8 mouse cellular contexts compared by ENCODE assay signal in the genomic region with DNA sequence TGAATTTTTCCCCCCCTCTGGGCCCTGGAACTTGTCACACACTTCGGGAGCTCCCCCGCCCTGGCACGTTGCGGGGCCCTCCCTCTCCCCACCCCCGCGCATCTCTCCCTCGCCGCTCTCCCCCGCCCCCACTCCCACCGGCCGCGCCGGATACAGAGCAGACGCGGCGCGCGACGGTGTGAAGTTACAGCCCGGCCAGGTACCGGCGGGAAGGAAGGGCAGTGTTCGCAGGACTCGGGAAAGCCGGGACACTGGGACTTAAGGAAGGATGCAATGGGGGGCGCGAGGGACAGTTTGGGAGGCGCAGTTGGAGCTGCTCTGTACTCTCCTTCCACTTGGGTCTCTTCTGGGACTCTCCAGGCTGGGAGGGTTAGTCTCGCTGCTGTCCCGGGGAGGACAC. TPM values are rescaled to one million over a fixed set of nuclear protein-coding genes. Genes with fewer than 3 reads are reported as not detected.
DNase-seq lines count a peak whose midpoint lies in the region; ATAC-seq and TF ChIP-seq lines count a peak whose summit lies in the region.

No protein-coding gene starts in this region.

- peaks cover 42% of the 10 kb centered on the region for H3K4me1 ChIP-seq in kidney, embryonic 16.5 days (ENCODE audit: insufficient read depth, low read length)
- H3K4me1 ChIP-seq in forebrain, embryonic 15.5 days, result peaks cover 25% of the 10 kb centered on the region
- H3K4me1 ChIP-seq in limb, embryonic 10.5 days, result peaks cover 53% of the 10 kb centered on the region
- no peaks in the 10 kb centered on the region for H3K4me1 ChIP-seq in midbrain, postnatal 0 days (ENCODE audit: insufficient read depth, low read length)

- no peak overlapping the region for H3K27ac ChIP-seq in kidney, embryonic 16.5 days (ENCODE audit: low read length)
- peak overlapping the region; percentile 98 for H3K27ac ChIP-seq in forebrain, embryonic 15.5 days (replicated peaks)
- peak overlapping the region; percentile 98 for H3K27ac ChIP-seq in limb, embryonic 10.5 days
- peak overlapping the region; percentile 93 for H3K27ac ChIP-seq in midbrain, postnatal 0 days (ENCODE audit: low read depth, low read length)

- H3K9ac ChIP-seq in kidney, embryonic 16.5 days (replicated peaks; ENCODE audit: low read length), result peak overlapping the region; percentile 37; the same call in 1 of the 2 replicates
- H3K9ac ChIP-seq in forebrain, embryonic 15.5 days (replicated peaks), result peak overlapping the region; percentile 97
- H3K9ac ChIP-seq in midbrain, postnatal 0 days (replicated peaks; ENCODE audit: low read length, poor library complexity, severe bottlenecking), result peak overlapping the region; percentile 84

- H3K36me3 ChIP-seq in kidney, embryonic 16.5 days (ENCODE audit: insufficient read depth, low read length), result no peaks in the 10 kb centered on the region
- H3K36me3 ChIP-seq in forebrain, embryonic 15.5 days, result no peaks in the 10 kb centered on the region; the same call in 1 of the 2 replicates
- H3K36me3 ChIP-seq in limb, embryonic 10.5 days, result peaks cover 6% of the 10 kb centered on the region
- H3K36me3 ChIP-seq in midbrain, postnatal 0 days (ENCODE audit: insufficient read depth, low read length), result no peaks in the 10 kb centered on the region; the same call in 1 of the 2 replicates

- peak overlapping the region; percentile 99 for H3K4me2 ChIP-seq in kidney, embryonic 16.5 days (replicated peaks; ENCODE audit: low read depth, low read length)
- peak overlapping the region; percentile 87 for H3K4me2 ChIP-seq in forebrain, embryonic 15.5 days (replicated peaks)
- H3K4me2 ChIP-seq in midbrain, postnatal 0 days (ENCODE audit: low read depth, low read length, poor library complexity, severe bottlenecking), result peak overlapping the region; percentile 99

- peak; percentile 20; the same call in 1 of the 2 replicates for ATAC-seq in kidney, embryonic 16.5 days (ENCODE audit: low FRiP score, low TSS enrichment)
- peak; percentile 41 for ATAC-seq in forebrain, embryonic 15.5 days (replicated peaks)
- ATAC-seq in midbrain, postnatal 0 days (ENCODE audit: low FRiP score), result peak; percentile 36

- no peak for DNase-seq in kidney, adult 11 months
- peak; percentile 41 for DNase-seq in adrenal gland, postnatal 10 days
- peak; percentile 84 for DNase-seq in limb, embryonic 10.5 days (ENCODE audit: low spot score)
- peak; percentile 48 for DNase-seq in midbrain, postnatal 0 days (ENCODE audit: low spot score)
- peak; percentile 65 for DNase-seq in testis, postnatal 10 days (ENCODE audit: low spot score)
- no peak for DNase-seq in MN1 (ENCODE audit: low spot score)

- no peak for TF ChIP-seq CTCF in midbrain, postnatal 0 days (IDR thresholded peaks at IDR 0.05)

- WGBS in kidney, embryonic 16.5 days, result under 1% methylated on average over 25 of the region's 30 CpGs
- WGBS in forebrain, embryonic 15.5 days, result 0% methylated on average over 30 of the region's 30 CpGs
- under 1% methylated on average over 29 of the region's 30 CpGs for WGBS in limb, embryonic 10.5 days
- under 1% methylated on average over 30 of the region's 30 CpGs for WGBS in midbrain, postnatal 0 days

- peak overlapping the region; percentile 65 for H3K4me3 ChIP-seq in kidney, embryonic 16.5 days (ENCODE audit: low read length)
- peak overlapping the region; percentile 72 for H3K4me3 ChIP-seq in forebrain, embryonic 15.5 days
- H3K4me3 ChIP-seq in limb, embryonic 10.5 days, result peak overlapping the region; percentile 96
- peak overlapping the region; percentile 84 for H3K4me3 ChIP-seq in midbrain, postnatal 0 days (ENCODE audit: low read depth, low read length)

- H3K9me3 ChIP-seq in kidney, embryonic 16.5 days (ENCODE audit: low read length), result no peaks in the 10 kb centered on the region
- no peaks in the 10 kb centered on the region for H3K9me3 ChIP-seq in forebrain, embryonic 15.5 days
- no peaks in the 10 kb centered on the region for H3K9me3 ChIP-seq in limb, embryonic 10.5 days (replicated peaks)
- no peaks in the 10 kb centered on the region for H3K9me3 ChIP-seq in midbrain, postnatal 0 days (ENCODE audit: low read length)

- H3K27me3 ChIP-seq in kidney, embryonic 16.5 days (ENCODE audit: insufficient read depth, low read length), result peaks cover 57% of the 10 kb centered on the region
- no peaks in the 10 kb centered on the region for H3K27me3 ChIP-seq in forebrain, embryonic 15.5 days
- H3K27me3 ChIP-seq in limb, embryonic 10.5 days (ENCODE audit: low read depth, poor library complexity, severe bottlenecking), result no peaks in the 10 kb centered on the region
- no peaks in the 10 kb centered on the region for H3K27me3 ChIP-seq in midbrain, postnatal 0 days (ENCODE audit: insufficient read depth, low read length)

RNA-seq across cellular contexts. Expression of a gene that starts 2.7 kb away (rescaled TPM):
- polyA plus RNA-seq in kidney, embryonic 16.5 days (2015; fragmentation: Nextera tagmentation; extraction: Ambion mirVana), result 2.8 and 3.1 TPM in 2 replicates
- total RNA-seq in adrenal gland, postnatal 10 days (2021), result 1 to 10 TPM; 3.3 to 4.8 TPM
- 204 and 215 TPM in 2 replicates for polyA plus RNA-seq in forebrain, embryonic 15.5 days (2015; fragmentation: Nextera tagmentation; extraction: Ambion mirVana)
- polyA plus RNA-seq in limb, embryonic 10.5 days (2016; fragmentation: Nextera tagmentation; extraction: Ambion mirVana), result 41.4 and 75.0 TPM in 2 replicates
- 40.9 and 44.6 TPM in 2 replicates for total RNA-seq in midbrain, postnatal 0 days (2014; rRNA removed)
- 80.9 and 85.4 TPM in 2 replicates for polyA plus RNA-seq in midbrain, postnatal 0 days (2015; fragmentation: Nextera tagmentation; extraction: Ambion mirVana)

RNA-seq across cellular contexts. Expression of a gene that starts 5.7 kb away (rescaled TPM):
- not detected in 2 replicates for polyA plus RNA-seq in kidney, embryonic 16.5 days (2015; fragmentation: Nextera tagmentation; extraction: Ambion mirVana)
- total RNA-seq in adrenal gland, postnatal 10 days (2021), result not detected
- 0.26 TPM in 1 of 2 replicates, not detected in the other for polyA plus RNA-seq in forebrain, embryonic 15.5 days (2015; fragmentation: Nextera tagmentation; extraction: Ambion mirVana)
- polyA plus RNA-seq in limb, embryonic 10.5 days (2016; fragmentation: Nextera tagmentation; extraction: Ambion mirVana), result not detected in 2 replicates
- total RNA-seq in midbrain, postnatal 0 days (2014; rRNA removed), result not detected in 2 replicates
- 0.38 TPM in 1 of 2 replicates, not detected in the other for polyA plus RNA-seq in midbrain, postnatal 0 days (2015; fragmentation: Nextera tagmentation; extraction: Ambion mirVana)

Comparison
In these comparisons a context has a peak if more than half of its experiments do, and no peak if none do; other contexts are left out.
1. H3K9ac ChIP-seq: peak in every context shown above with its lines; median percentile 97 in forebrain, embryonic 15.5 days; 84 in midbrain, postnatal 0 days; 37 in kidney, embryonic 16.5 days.
2. DNase-seq: peak in adrenal gland, postnatal 10 days (single experiment), limb, embryonic 10.5 days (single experiment), midbrain, postnatal 0 days (single experiment) and testis, postnatal 10 days (single experiment); none in kidney, adult 11 months (single experiment) and MN1 (single experiment).
3. RNA of a gene that starts 2.7 kb away (polyA plus RNA-seq): 204 to 215 TPM in forebrain, embryonic 15.5 days, 80.9 to 85.4 TPM in midbrain, postnatal 0 days and 41.4 to 75.0 TPM in limb, embryonic 10.5 days; 2.8 to 3.1 TPM in kidney, embryonic 16.5 days; every median in the first group is over 10 times any median in the second.
4. Peak in every context shown above with its lines, with median percentiles within 50 percentile points of each other: ATAC-seq, H3K4me2 ChIP-seq and H3K4me3 ChIP-seq.